Mouse (Mus musculus) hindbrain, embryonic 15.5 days (tissue): ENCODE measurements around the gene Kcnk3. TPM values are rescaled to one million over a fixed set of nuclear protein-coding genes. Genes with fewer than 3 reads are reported as not detected.

ENCODE experiments used
- ATAC-seq: fragments of 200-750 bp; cut with Nextera tagmentation; 2 replicates; pipeline ENCODE4 v1.8.0; 2017; ENCODE audit warnings: low read depth, moderate number of reproducible peaks, moderate TSS enrichment; ENCODE audit not compliant: low FRiP score
- H3K27ac ChIP-seq: fragments of 300-500 bp; sonication (generic); replicated peaks from 2 replicates; pipeline ENCODE4 v1.5.1; 2015; ENCODE audit warnings: mild to moderate bottlenecking, inconsistent platforms
- H3K27me3 ChIP-seq: fragments of 300-500 bp; sonication (generic); 2 replicates; pipeline ENCODE4 v1.6.1; 2015; ENCODE audit warnings: control low read depth, inconsistent platforms
- H3K36me3 ChIP-seq: fragments of 300-500 bp; sonication (generic); 2 replicates; pipeline ENCODE4 v1.6.1; 2015; ENCODE audit warnings: control low read depth, inconsistent platforms
- H3K4me1 ChIP-seq: fragments of 300-500 bp; sonication (generic); replicated peaks from 2 replicates; pipeline ENCODE4 v1.6.1; 2015; ENCODE audit warnings: control low read depth, inconsistent platforms
- H3K4me2 ChIP-seq: fragments of 300-500 bp; sonication (generic); 2 replicates; pipeline ENCODE4 v1.6.1; 2015; ENCODE audit warnings: moderate library complexity, mild to moderate bottlenecking, inconsistent platforms
- H3K4me3 ChIP-seq: fragments of 300-500 bp; sonication (generic); 2 replicates; pipeline ENCODE4 v1.5.1; 2015; ENCODE audit warnings: mild to moderate bottlenecking, inconsistent platforms
- H3K9ac ChIP-seq: fragments of 300-500 bp; sonication (generic); 2 replicates; pipeline ENCODE4 v1.6.1; 2015; ENCODE audit warnings: inconsistent platforms
- H3K9me3 ChIP-seq: fragments of 300-500 bp; sonication (generic); 2 replicates; pipeline ENCODE4 v1.6.1; 2016; ENCODE audit warnings: control low read depth, inconsistent platforms
- WGBS: fragments of 180-500 bp; shearing (Covaris S2); methylation state at CpG from one replicate; pipeline ENCODE4 v1.1.7; 2015; 5-methylcytosine and 5-hydroxymethylcytosine counted together
- microRNA-seq: library from miRNA; unstranded; fragments of <30 nt; microRNA quantifications from one replicate; pipeline ENCODE4, GENCODE M21; 2016
- polyA plus RNA-seq: library from polyadenylated mRNA; unstranded; fragments of >200 nt; fragmentation: Nextera tagmentation; extraction: Ambion mirVana; gene quantifications from 2 replicates; pipeline ENCODE4 v1.2.1, GENCODE M21; 2015

Kcnk3 gene
- polyA plus RNA-seq, 1 experiment from 2014 or later = 12.8 TPM

GRCm38 (mm10) chr5:30667215-30667614 is 79.2 kb downstream of the Kcnk3 start:
- Histone ChIP-seq H3K36me3 (no peaks in the 10 kb centered on the region), H3K27ac (no peak overlapping the region), H3K27me3 (no peaks in the 10 kb centered on the region), H3K4me3 (peak overlapping the region; percentile 89), H3K4me1 (peaks cover 6% of the 10 kb centered on the region), H3K9ac (peak overlapping the region; percentile 59), H3K4me2 (peak overlapping the region; percentile 94), H3K9me3 (no peaks in the 10 kb centered on the region)
- under 1% methylated on average over 13 of the region's 13 CpGs for WGBS
- no peak for ATAC-seq

DNA sequence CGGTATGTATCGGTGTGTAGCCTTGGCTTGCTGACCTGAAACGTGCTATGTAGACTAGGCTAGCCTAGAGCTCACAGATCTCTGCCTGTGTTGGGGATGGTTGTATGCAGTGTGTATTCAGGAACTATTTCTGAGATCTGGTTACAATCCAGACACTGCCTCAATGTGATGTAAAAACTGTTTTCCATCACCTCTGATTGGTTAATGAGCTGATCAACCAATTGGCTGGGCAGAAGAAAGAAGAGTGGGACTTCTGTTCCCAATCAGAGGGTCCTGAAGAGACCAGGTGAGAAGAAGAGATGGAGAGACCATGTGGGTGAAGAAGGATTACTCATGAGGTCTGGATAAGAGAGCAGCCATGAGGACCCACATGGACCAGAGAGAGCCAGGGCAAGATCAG is 79.7 kb downstream of the Kcnk3 start:
- no peak overlapping the region for H3K27ac ChIP-seq
- peak overlapping the region; percentile 89 for H3K4me3 ChIP-seq
- H3K27me3 ChIP-seq = no peaks in the 10 kb centered on the region
- 7% methylated on average over 3 of the region's 3 CpGs for WGBS
- H3K4me1 ChIP-seq = peaks cover 6% of the 10 kb centered on the region
- H3K36me3 ChIP-seq = no peaks in the 10 kb centered on the region
- H3K9me3 ChIP-seq = no peaks in the 10 kb centered on the region
- H3K9ac ChIP-seq = peak overlapping the region; percentile 59
- H3K4me2 ChIP-seq = peak overlapping the region; percentile 94
- no peak for ATAC-seq

- WGBS = 94% methylated on average over 9 of the region's 9 CpGs
- ATAC-seq = no peak
- Histone ChIP-seq H3K27me3 (no peaks in the 10 kb centered on the region), H3K9me3 (no peaks in the 10 kb centered on the region), H3K4me1 (peaks cover 6% of the 10 kb centered on the region), H3K27ac (no peak overlapping the region), H3K9ac (no peak overlapping the region), H3K4me3 (no peak overlapping the region), H3K4me2 (no peak overlapping the region), H3K36me3 (no peaks in the 10 kb centered on the region)
Observed at GRCm38 (mm10) chr5:30668637-30669495, 80.9 kb downstream of the Kcnk3 start.

- Histone ChIP-seq H3K27ac (no peak overlapping the region), H3K4me3 (no peak overlapping the region), H3K36me3 (no peaks in the 10 kb centered on the region), H3K4me2 (no peak overlapping the region), H3K9ac (no peak overlapping the region), H3K27me3 (no peaks in the 10 kb centered on the region), H3K4me1 (peaks cover 6% of the 10 kb centered on the region), H3K9me3 (no peaks in the 10 kb centered on the region)
- no peak for ATAC-seq
- 89% methylated on average over 3 of the region's 3 CpGs for WGBS
Observed at GRCm38 (mm10) chr5:30669496-30669830, 81.5 kb downstream of the Kcnk3 start.

DNA sequence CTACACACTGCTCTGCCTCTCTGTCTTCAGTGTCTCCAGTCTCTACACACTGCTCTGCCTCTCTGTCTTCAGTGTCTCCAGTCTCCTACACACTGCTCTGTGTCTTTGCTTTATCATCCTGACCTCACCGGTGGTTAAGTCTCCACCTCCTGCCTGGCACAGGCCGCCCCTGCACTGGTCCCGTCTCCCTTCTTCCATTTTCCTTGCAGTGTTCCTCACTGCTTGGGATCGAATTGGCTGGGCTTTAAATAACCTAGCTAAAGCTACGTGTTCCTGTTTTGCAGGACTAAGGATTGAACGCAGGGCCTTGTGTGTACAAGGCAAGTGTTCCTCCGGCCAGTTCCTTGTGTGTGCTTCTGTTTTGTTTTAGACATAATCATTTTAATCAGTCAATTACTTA is 82.1 kb downstream of the Kcnk3 start:
- Histone ChIP-seq H3K4me3 (no peak overlapping the region), H3K27me3 (no peaks in the 10 kb centered on the region), H3K27ac (no peak overlapping the region), H3K9me3 (no peaks in the 10 kb centered on the region), H3K4me1 (peaks cover 6% of the 10 kb centered on the region), H3K9ac (no peak overlapping the region), H3K36me3 (no peaks in the 10 kb centered on the region), H3K4me2 (no peak overlapping the region)
- 92% methylated on average over 7 of the region's 7 CpGs for WGBS
- no peak for ATAC-seq

- no peak for ATAC-seq
- Histone ChIP-seq H3K4me1 (no peaks in the 10 kb centered on the region), H3K4me2 (no peak overlapping the region), H3K9ac (no peak overlapping the region), H3K36me3 (no peaks in the 10 kb centered on the region), H3K9me3 (no peaks in the 10 kb centered on the region), H3K4me3 (no peak overlapping the region), H3K27me3 (no peaks in the 10 kb centered on the region), H3K27ac (no peak overlapping the region)
- 85% methylated on average over 7 of the region's 7 CpGs for WGBS
Observed at GRCm38 (mm10) chr5:30674001-30674400, 86.0 kb downstream of the Kcnk3 start.

Small RNAs within 50 kb of the gene (microRNA-seq; reads per million reads assigned to microRNA genes)
- gene Mir5625 = not detected

Other genes starting within 250 kb of the Kcnk3 start
- 6.8 and 7.9 TPM in 2 replicates for gene Otof, start 126.2 kb upstream of the Kcnk3 start, polyA plus RNA-seq
- 1.5 and 1.6 TPM in 2 replicates for gene 1700001C02Rik, start 122.1 kb upstream of the Kcnk3 start, polyA plus RNA-seq
- not detected in 2 replicates for gene Cib4, start 42.3 kb upstream of the Kcnk3 start, polyA plus RNA-seq
- 35.1 TPM in 2 replicates for gene Slc35f6, start 59.8 kb downstream of the Kcnk3 start, polyA plus RNA-seq
- 52.3 and 66.5 TPM in 2 replicates for gene Cenpa, start 78.6 kb downstream of the Kcnk3 start, polyA plus RNA-seq
- 208 and 265 TPM in 2 replicates for gene Dpysl5, start 123.4 kb downstream of the Kcnk3 start, polyA plus RNA-seq
- gene Mapre3, start 226.5 kb downstream of the Kcnk3 start, polyA plus RNA-seq = 138 and 157 TPM in 2 replicates